Mouse (Mus musculus) limb, embryonic 14.5 days (tissue): ENCODE data around the gene Sdk1. TPM values are rescaled to one million over a fixed set of nuclear protein-coding genes. Genes with fewer than 3 reads are reported as not detected.

Source experiments
- ATAC-seq: fragments of 200-750 bp; cut with Nextera tagmentation; 2 replicates; pipeline ENCODE4 v1.8.0; 2017; ENCODE audit warnings: low read depth, moderate number of reproducible peaks, moderate TSS enrichment; ENCODE audit not compliant: low FRiP score
- DNase-seq: peaks from one replicate; pipeline ENCODE4 v3.0.0-alpha.2; 2015; ENCODE audit warnings: low spot score
- H3K27ac ChIP-seq: fragments of 300-500 bp; sonication (generic); replicated peaks from 2 replicates; pipeline ENCODE4 v1.5.1; 2014; ENCODE audit warnings: low read depth, mild to moderate bottlenecking, low read length, moderate library complexity, mixed read lengths
- H3K27me3 ChIP-seq: fragments of 300-500 bp; sonication (generic); 2 replicates; pipeline ENCODE4 v1.6.1; 2014; ENCODE audit warnings: low read length, mixed read lengths; ENCODE audit not compliant: control insufficient read depth, insufficient read depth
- H3K36me3 ChIP-seq: fragments of 300-500 bp; sonication (generic); 2 replicates; pipeline ENCODE4 v1.6.1; 2014; ENCODE audit warnings: mild to moderate bottlenecking, low read length, moderate library complexity, mixed read lengths; ENCODE audit not compliant: control insufficient read depth, insufficient read depth
- H3K4me1 ChIP-seq: fragments of 300-500 bp; sonication (generic); 2 replicates; pipeline ENCODE4 v1.6.1; 2014; ENCODE audit warnings: antibody characterized with exemption, low read length, mixed read lengths; ENCODE audit not compliant: control insufficient read depth, insufficient read depth
- H3K4me2 ChIP-seq: fragments of 300-500 bp; sonication (generic); replicated peaks from 2 replicates; pipeline ENCODE4 v1.6.1; 2014; ENCODE audit warnings: low read depth, mild to moderate bottlenecking, low read length, moderate library complexity; ENCODE audit not compliant: severe bottlenecking
- H3K4me3 ChIP-seq: fragments of 300-500 bp; sonication (generic); replicated peaks from 2 replicates; pipeline ENCODE4 v1.5.1; 2014; ENCODE audit warnings: low read length
- H3K9ac ChIP-seq: fragments of 300-500 bp; sonication (generic); 2 replicates; pipeline ENCODE4 v1.6.1; 2014; ENCODE audit warnings: mild to moderate bottlenecking, low read depth, low read length, moderate library complexity; ENCODE audit not compliant: severe bottlenecking
- H3K9me3 ChIP-seq: fragments of 300-500 bp; sonication (generic); 2 replicates; pipeline ENCODE4 v1.6.1; 2016; ENCODE audit warnings: low read length; ENCODE audit not compliant: control insufficient read depth
- POLR2A ChIP-seq: fragments of 200-500 bp; IDR thresholded peaks from 2 replicates; pipeline ENCODE4 v1.8.0; 2012; ENCODE audit warnings: inconsistent platforms, mild to moderate bottlenecking, moderate library complexity, borderline replicate concordance; ENCODE audit not compliant: insufficient read depth, insufficient read length; ENCODE audit errors: extremely low read depth
- WGBS: fragments of 180-500 bp; shearing (Covaris S2); extraction: QIAGEN DNeasy Blood & Tissue Kit; methylation state at CpG from one replicate; pipeline ENCODE4 v1.1.7; 2014; 5-methylcytosine and 5-hydroxymethylcytosine counted together
- polyA plus RNA-seq, 2 experiments: library from polyadenylated mRNA; depleted of rRNA in 1 of 2; stranded (reverse) in 1 of 2; unstranded in 1 of 2; fragments of >200 nt; fragmentation: Nextera tagmentation in 1 of 2; extraction: Ambion mirVana in 1 of 2; gene quantifications; 2 replicates each; pipeline versions ENCODE4 v1.2.1 to v1.2.3; 2012 to 2014

Sdk1 gene
- polyA plus RNA-seq, 2 experiments, result 2.8 to 7.2 TPM

DNA sequence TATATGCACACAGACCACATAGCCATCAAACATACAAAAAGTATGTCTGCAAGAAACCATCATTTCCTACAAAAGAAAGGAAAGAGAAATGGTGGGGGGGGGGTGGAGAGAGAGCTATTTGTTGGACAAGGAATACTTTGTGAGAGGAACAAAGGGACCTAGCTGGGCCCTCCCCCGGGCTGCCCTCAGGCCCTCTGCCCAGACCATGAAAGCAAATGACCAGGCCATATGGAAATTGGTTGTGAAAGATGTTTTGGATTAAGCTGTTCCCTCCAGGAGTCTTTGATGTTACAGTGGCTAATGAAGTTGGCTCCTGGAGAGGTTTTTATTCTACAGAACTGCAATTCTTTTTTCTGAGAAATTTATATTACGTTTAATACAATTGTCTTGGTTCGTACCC, 479.5 kb downstream of the Sdk1 start:
- TF ChIP-seq POLR2A, result no peak
- H3K9ac ChIP-seq, result no peak overlapping the region
- H3K9me3 ChIP-seq, result no peaks in the 10 kb centered on the region
- no peaks in the 10 kb centered on the region for H3K4me1 ChIP-seq
- H3K4me2 ChIP-seq, result no peak overlapping the region
- H3K27ac ChIP-seq, result no peak overlapping the region
- 26% methylated on average over 3 of the region's 3 CpGs for WGBS
- no peak overlapping the region for H3K4me3 ChIP-seq
- ATAC-seq (no peak), DNase-seq (no peak)
- no peaks in the 10 kb centered on the region for H3K36me3 ChIP-seq
- no peaks in the 10 kb centered on the region for H3K27me3 ChIP-seq

DNA sequence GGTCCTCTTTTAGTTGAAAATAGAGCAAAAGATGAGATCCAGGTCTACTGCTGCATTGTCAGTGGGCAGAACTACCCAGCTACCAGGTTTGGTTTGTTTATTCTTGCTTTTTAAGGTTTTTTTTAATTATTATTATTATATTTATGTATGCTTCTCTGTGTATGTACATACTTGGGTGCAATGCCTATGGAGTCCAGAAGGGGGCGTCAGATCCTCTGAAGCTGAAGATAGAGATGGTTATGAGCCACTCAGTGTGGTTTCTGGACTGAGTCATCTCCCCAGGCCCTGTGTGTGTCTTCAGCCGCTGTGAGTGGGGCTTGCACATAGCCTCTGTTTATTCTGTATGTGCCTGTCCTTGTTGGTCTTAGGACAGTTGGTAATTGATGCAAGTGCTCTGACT, 486.7 kb downstream of the Sdk1 start:
- no peak for DNase-seq
- H3K4me1 ChIP-seq, result no peaks in the 10 kb centered on the region
- no peak overlapping the region for H3K4me3 ChIP-seq
- H3K9ac ChIP-seq, result no peak overlapping the region
- no peak overlapping the region for H3K27ac ChIP-seq
- ATAC-seq, result no peak
- H3K36me3 ChIP-seq, result no peaks in the 10 kb centered on the region
- 66% methylated on average over 2 of the region's 2 CpGs for WGBS
- no peaks in the 10 kb centered on the region for H3K9me3 ChIP-seq
- H3K4me2 ChIP-seq, result no peak overlapping the region
- H3K27me3 ChIP-seq, result no peaks in the 10 kb centered on the region
- TF ChIP-seq POLR2A, result no peak

GRCm38 (mm10) chr5:141730006-141730405, 488.7 kb downstream of the Sdk1 start:
- no peaks in the 10 kb centered on the region for H3K4me1 ChIP-seq
- WGBS, result 77% methylated on average over 4 of the region's 4 CpGs

GRCm38 (mm10) chr5:141738725-141739124, 497.4 kb downstream of the Sdk1 start:
- H3K9ac ChIP-seq, result no peak overlapping the region
- WGBS, result 70% methylated on average over 5 of the region's 5 CpGs

More at GRCm38 (mm10) chr5:141730006-141730405, 488.7 kb downstream of the Sdk1 start:
- no peak for TF ChIP-seq POLR2A
- H3K27ac ChIP-seq, result no peak overlapping the region
- H3K4me3 ChIP-seq, result no peak overlapping the region
- DNase-seq (no peak), ATAC-seq (no peak)
- H3K9me3 ChIP-seq, result no peaks in the 10 kb centered on the region
- H3K27me3 ChIP-seq, result no peaks in the 10 kb centered on the region
- H3K9ac ChIP-seq, result no peak overlapping the region
- H3K4me2 ChIP-seq, result no peak overlapping the region
- no peaks in the 10 kb centered on the region for H3K36me3 ChIP-seq

GRCm38 (mm10) chr5:141748793-141749192, 507.5 kb downstream of the Sdk1 start:
- Histone ChIP-seq H3K4me3 (no peak overlapping the region), H3K27ac (no peak overlapping the region), H3K4me2 (no peak overlapping the region), H3K4me1 (no peaks in the 10 kb centered on the region), H3K36me3 (no peaks in the 10 kb centered on the region), H3K9ac (no peak overlapping the region), H3K27me3 (no peaks in the 10 kb centered on the region), H3K9me3 (no peaks in the 10 kb centered on the region)
- ATAC-seq (no peak), DNase-seq (no peak)
- TF ChIP-seq POLR2A, result no peak
- WGBS, result 59% methylated on average over 4 of the region's 4 CpGs

More at GRCm38 (mm10) chr5:141738725-141739124, 497.4 kb downstream of the Sdk1 start:
- DNase-seq, result no peak
- Histone ChIP-seq H3K4me2 (no peak overlapping the region), H3K27ac (no peak overlapping the region), H3K4me3 (no peak overlapping the region), H3K9me3 (no peaks in the 10 kb centered on the region; the same call in 1 of the 2 replicates), H3K27me3 (no peaks in the 10 kb centered on the region), H3K4me1 (no peaks in the 10 kb centered on the region), H3K36me3 (no peaks in the 10 kb centered on the region)
- no peak for ATAC-seq
- no peak for TF ChIP-seq POLR2A

DNA sequence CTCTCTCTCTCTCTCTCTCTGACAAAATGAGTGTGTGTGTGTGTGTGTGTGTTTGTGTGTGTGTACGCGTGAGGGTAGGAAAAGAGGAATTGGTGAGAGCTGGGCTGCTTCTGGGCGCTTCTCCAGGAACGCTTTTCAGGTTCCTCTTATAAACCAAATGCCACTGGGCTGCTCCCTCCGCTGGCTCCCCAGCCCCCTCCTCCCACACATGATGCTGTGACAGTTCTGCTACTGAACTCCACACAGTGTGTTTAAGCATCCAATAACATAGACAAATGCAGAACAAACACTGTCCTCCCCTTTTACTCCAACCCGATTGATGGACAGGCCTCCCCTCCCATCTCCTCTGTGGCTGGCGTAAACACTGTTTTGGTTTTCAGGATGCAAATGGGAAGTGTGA, 513.0 kb downstream of the Sdk1 start:
- Histone ChIP-seq H3K4me1 (peaks cover 7% of the 10 kb centered on the region), H3K27ac (no peak overlapping the region), H3K9ac (no peak overlapping the region), H3K36me3 (no peaks in the 10 kb centered on the region), H3K4me3 (no peak overlapping the region), H3K27me3 (no peaks in the 10 kb centered on the region), H3K4me2 (no peak overlapping the region), H3K9me3 (no peaks in the 10 kb centered on the region)
- 26% methylated on average over 7 of the region's 7 CpGs for WGBS
- ATAC-seq (no peak), DNase-seq (no peak)
- no peak for TF ChIP-seq POLR2A
